In genomic region chr8:126595204-126596061, GRCm38 (mm10) we compare ENCODE assay signal across 8 mouse cellular contexts. TPM values are rescaled to one million over a fixed set of nuclear protein-coding genes. Genes with fewer than 3 reads are reported as not detected.
DNase-seq lines count a peak whose midpoint lies in the region; ATAC-seq and TF ChIP-seq lines count a peak whose summit lies in the region.

No protein-coding gene starts in this region.

- peak; percentile 83 for DNase-seq in adrenal gland, postnatal 14 days
- peak; percentile 91 for DNase-seq in heart, postnatal 0 days (ENCODE audit: low spot score)
- peak; percentile 65 to 92 for DNase-seq in kidney, postnatal 25 days
- DNase-seq in lung, adult 2 months, result peak; percentile 82
- DNase-seq in ovary, postnatal 14 days (ENCODE audit: low spot score), result peak; percentile 48
- DNase-seq in urinary bladder, postnatal 25 days (ENCODE audit: low spot score), result peak; percentile 46

- peak overlapping the region; percentile 93 for H3K4me3 ChIP-seq in forebrain, embryonic 12.5 days (replicated peaks)
- peak overlapping the region; percentile 70 for H3K4me3 ChIP-seq in heart, postnatal 0 days (ENCODE audit: low read depth, low read length)
- peak overlapping the region; percentile 35 for H3K4me3 ChIP-seq in lung, adult 2 months (replicated peaks; ENCODE audit: extremely low read depth, low read depth, low read length)

- TF ChIP-seq EP300 in heart, postnatal 0 days (IDR thresholded peaks at IDR 0.05; ENCODE audit: low read depth), result peak; percentile 85

- 12% methylated on average over 16 of the region's 16 CpGs for WGBS in forebrain, embryonic 12.5 days
- WGBS in heart, postnatal 0 days, result 3% methylated on average over 16 of the region's 16 CpGs
- 4% methylated on average over 16 of the region's 16 CpGs for WGBS in lung, adult 2 months

- peak; percentile 62; the same call in 1 of the 2 replicates for TF ChIP-seq POLR2A in lung, adult 2 months (IDR thresholded peaks at IDR 0.05; ENCODE audit: borderline replicate concordance, extremely low read depth, low read depth, low read length)

- peak overlapping the region; percentile 99 for H3K27ac ChIP-seq in forebrain, embryonic 12.5 days
- H3K27ac ChIP-seq in heart, postnatal 0 days (ENCODE audit: low read depth), result peak overlapping the region; percentile 98

- H3K36me3 ChIP-seq in forebrain, embryonic 12.5 days (replicated peaks), result peaks cover 6% of the 10 kb centered on the region
- peaks cover 20% of the 10 kb centered on the region for H3K36me3 ChIP-seq in heart, postnatal 0 days (replicated peaks; ENCODE audit: control insufficient read depth, insufficient read depth, low read length)

- H3K9ac ChIP-seq in forebrain, embryonic 12.5 days, result peak overlapping the region; percentile 83
- peak overlapping the region; percentile 60 for H3K9ac ChIP-seq in heart, postnatal 0 days (replicated peaks; ENCODE audit: low read depth, low read length)

- H3K9me3 ChIP-seq in forebrain, embryonic 12.5 days, result no peaks in the 10 kb centered on the region
- no peaks in the 10 kb centered on the region for H3K9me3 ChIP-seq in heart, postnatal 0 days (replicated peaks; ENCODE audit: control insufficient read depth, low read length)

- no peak for TF ChIP-seq CTCF in heart, postnatal 0 days (IDR thresholded peaks at IDR 0.05; ENCODE audit: low read depth)
- no peak for TF ChIP-seq CTCF in lung, adult 2 months (IDR thresholded peaks at IDR 0.05; ENCODE audit: insufficient read depth, low read length)

- H3K4me1 ChIP-seq in forebrain, embryonic 12.5 days, result peaks cover 54% of the 10 kb centered on the region
- peaks cover 32% of the 10 kb centered on the region for H3K4me1 ChIP-seq in heart, postnatal 0 days (ENCODE audit: control insufficient read depth, insufficient read depth)
- peaks cover 8% of the 10 kb centered on the region for H3K4me1 ChIP-seq in lung, adult 2 months (ENCODE audit: control insufficient read depth, insufficient read depth, low read length)

- ATAC-seq in CD4-positive, CD25-positive, alpha-beta regulatory T cell, adult 4 months, result peak; percentile 28
- peak; percentile 1; the same call in 1 of the 2 replicates for ATAC-seq in forebrain, embryonic 12.5 days (ENCODE audit: low FRiP score)
- peak; percentile 25 for ATAC-seq in heart, postnatal 0 days (ENCODE audit: insufficient read depth, low read depth)

- H3K27me3 ChIP-seq in forebrain, embryonic 12.5 days, result no peaks in the 10 kb centered on the region
- no peaks in the 10 kb centered on the region for H3K27me3 ChIP-seq in heart, postnatal 0 days (ENCODE audit: control insufficient read depth, insufficient read depth, low read length)

- H3K4me2 ChIP-seq in forebrain, embryonic 12.5 days, result peak overlapping the region; percentile 81
- peak overlapping the region; percentile 76 for H3K4me2 ChIP-seq in heart, postnatal 0 days (ENCODE audit: low read depth, low read length)

RNA-seq across cellular contexts. Expression of gene Irf2bp2, which starts 1.6 kb away (rescaled TPM):
- 10 to 100 TPM; 15.5 to 22.4 TPM for polyA plus RNA-seq in CD4-positive, CD25-positive, alpha-beta regulatory T cell, adult 4 months (2017; shearing (Covaris generic))
- total RNA-seq in adrenal gland, postnatal 14 days (2021), result 97.2 and 105 TPM in 2 replicates
- 7.4 and 7.8 TPM in 2 replicates for polyA plus RNA-seq in forebrain, embryonic 12.5 days (2016; fragmentation: Nextera tagmentation; extraction: Ambion mirVana)
- 132 and 175 TPM in 2 replicates for total RNA-seq in heart, postnatal 0 days (2014; rRNA removed; ENCODE audit: low replicate concordance)
- polyA plus RNA-seq in heart, postnatal 0 days (2015; fragmentation: Nextera tagmentation; extraction: Ambion mirVana), result 9.6 and 9.8 TPM in 2 replicates
- 81.2 and 127 TPM in 2 replicates for polyA plus RNA-seq in lung, adult 2 months (2012; rRNA removed)

Comparison
In these comparisons a context has a peak if more than half of its experiments do, and no peak if none do; other contexts are left out.
1. Peak in every context shown above with its lines: DNase-seq, ATAC-seq, H3K4me3 ChIP-seq and H3K27ac ChIP-seq.
2. H3K4me3 ChIP-seq: peak in every context shown above with its lines; median percentile 93 in forebrain, embryonic 12.5 days; 70 in heart, postnatal 0 days; 35 in lung, adult 2 months.